Mouse (Mus musculus) testis, adult 2 months (tissue): ENCODE results near the gene Rasgef1c. TPM values are rescaled to one million over a fixed set of nuclear protein-coding genes. Genes with fewer than 3 reads are reported as not detected.
A peak's percentile ranks its signal among the peaks of the same experiment; 100 is the strongest.

Experiments used
- H3K27ac ChIP-seq: fragments of 200-500 bp; 2 replicates; pipeline ENCODE4 v1.5.1; 2012; ENCODE audit warnings: low read depth, low read length; ENCODE audit not compliant: control insufficient read depth, insufficient read depth
- H3K27me3 ChIP-seq: fragments of 200-500 bp; 2 replicates; pipeline ENCODE4 v1.6.1; 2012; ENCODE audit warnings: mild to moderate bottlenecking, low read length, moderate library complexity; ENCODE audit not compliant: control insufficient read depth, insufficient read depth
- H3K36me3 ChIP-seq: fragments of 200-500 bp; 2 replicates; pipeline ENCODE4 v1.6.1; 2012; ENCODE audit warnings: mild to moderate bottlenecking, low read length; ENCODE audit not compliant: control insufficient read depth, insufficient read depth
- H3K4me1 ChIP-seq: fragments of 200-500 bp; 2 replicates; pipeline ENCODE4 v1.6.1; 2012; ENCODE audit warnings: low read length; ENCODE audit not compliant: control insufficient read depth, insufficient read depth
- H3K4me3 ChIP-seq: fragments of 200-500 bp; 2 replicates; pipeline ENCODE4 v1.5.1; 2012; ENCODE audit warnings: low read depth, mild to moderate bottlenecking, low read length, moderate library complexity, mixed read lengths; ENCODE audit not compliant: control insufficient read depth
- CTCF ChIP-seq: fragments of 200-500 bp; IDR thresholded peaks from 2 replicates; pipeline ENCODE4 v1.5.1; 2012; ENCODE audit warnings: low read depth, mild to moderate bottlenecking, inconsistent platforms, low read length, moderate library complexity; ENCODE audit not compliant: control insufficient read depth, insufficient read depth, insufficient replicate concordance
- POLR2A ChIP-seq: fragments of 200-500 bp; IDR thresholded peaks from 2 replicates; pipeline ENCODE4 v1.6.1; 2012; ENCODE audit warnings: low read depth, mild to moderate bottlenecking, inconsistent platforms, low read length, moderate library complexity; ENCODE audit not compliant: control insufficient read depth
- polyA plus RNA-seq: library from polyadenylated mRNA; depleted of rRNA; stranded (reverse); fragments of >200 nt; gene quantifications from 2 replicates; pipeline ENCODE4 v1.2.3, GENCODE M21; 2012

The Rasgef1c gene
- polyA plus RNA-seq, 1 experiment: 0.93 TPM

DNA sequence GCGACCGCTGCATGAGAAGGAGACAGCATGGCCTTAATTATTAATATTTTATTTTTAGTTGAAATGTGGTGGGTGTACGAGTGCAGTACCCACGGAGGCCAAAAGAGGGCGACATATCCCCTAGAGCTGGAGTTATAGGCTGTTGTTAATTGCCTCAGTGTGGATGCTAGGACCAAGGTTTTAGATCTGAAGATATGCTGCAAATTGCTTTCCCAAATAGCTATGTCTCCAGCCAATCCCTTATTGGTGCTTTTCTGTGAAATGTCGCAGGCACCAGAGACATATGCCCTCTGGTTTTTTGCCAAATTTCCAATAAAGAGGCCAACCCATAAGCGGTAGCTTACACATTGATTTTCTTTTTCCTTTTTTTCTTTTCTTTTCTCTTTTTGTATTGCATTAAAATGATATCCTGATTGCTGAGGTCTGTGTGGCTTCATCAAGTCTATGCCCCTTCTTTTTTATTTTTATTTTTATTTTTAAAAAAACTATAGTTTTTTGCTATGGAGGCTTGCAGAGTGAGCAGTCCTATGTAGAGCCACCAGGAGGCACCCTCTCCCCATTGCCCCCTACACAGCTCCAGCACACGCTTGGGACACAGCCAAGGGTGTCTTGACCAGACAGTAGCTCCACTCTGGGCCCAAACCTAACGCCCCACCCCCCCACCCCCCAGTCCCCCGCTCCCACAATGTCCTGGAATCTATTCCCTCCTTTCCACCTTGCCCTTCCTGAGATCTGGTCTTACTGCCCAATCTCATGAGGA lies 84.8 kb downstream of the Rasgef1c start:
- Histone ChIP-seq H3K27me3 (no peaks in the 10 kb centered on the region), H3K27ac (no peak overlapping the region), H3K4me1 (no peaks in the 10 kb centered on the region), H3K36me3 (no peaks in the 10 kb centered on the region), H3K4me3 (no peak overlapping the region)
- TF ChIP-seq POLR2A (no peak), CTCF (peak; percentile 46; the same call in 1 of the 2 replicates)

DNA sequence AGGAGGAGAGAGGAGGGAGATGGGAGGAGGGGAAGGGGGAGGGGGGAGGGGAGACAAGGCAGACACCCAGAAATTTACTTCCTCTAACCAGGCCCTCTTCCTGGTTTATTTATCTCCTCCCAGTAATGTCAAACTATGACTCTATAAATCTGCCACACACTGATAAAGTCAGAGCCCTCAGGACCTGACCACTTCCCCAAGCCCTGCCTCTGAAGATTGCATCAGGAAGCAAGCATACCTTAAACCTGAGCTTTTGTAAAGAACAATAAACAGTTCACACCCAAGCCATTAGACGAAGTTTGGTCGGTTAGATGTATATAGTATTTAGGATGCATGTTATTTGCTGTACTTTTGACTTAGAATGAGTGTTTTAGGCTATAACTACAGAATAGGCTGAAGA lies 92.9 kb downstream of the Rasgef1c start:
- TF ChIP-seq POLR2A (no peak), CTCF (no peak)
- no peaks in the 10 kb centered on the region for H3K4me1 ChIP-seq
- H3K36me3 ChIP-seq: no peaks in the 10 kb centered on the region
- no peaks in the 10 kb centered on the region for H3K27me3 ChIP-seq
- H3K4me3 ChIP-seq: no peak overlapping the region
- no peak overlapping the region for H3K27ac ChIP-seq

DNA sequence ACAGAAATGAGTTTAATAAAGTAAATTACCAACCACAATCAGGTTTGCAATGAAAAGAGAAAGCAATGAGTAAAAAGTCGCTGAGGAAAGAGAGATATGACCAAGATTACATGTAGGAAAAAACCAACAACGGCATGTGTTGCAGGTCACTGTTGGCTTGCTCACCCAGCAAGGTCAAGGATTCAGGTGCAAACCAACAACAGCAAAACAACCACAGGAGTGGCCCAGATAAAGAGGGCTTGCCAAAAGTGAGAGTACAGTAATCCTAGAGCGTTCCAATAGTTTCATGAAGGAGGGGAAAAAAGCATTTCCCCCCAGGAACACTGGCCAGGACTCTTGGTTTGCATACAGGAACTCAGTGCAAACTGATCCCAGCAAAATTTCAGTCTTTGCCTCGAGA lies 94.8 kb downstream of the Rasgef1c start:
- H3K27ac ChIP-seq: no peak overlapping the region
- no peaks in the 10 kb centered on the region for H3K4me1 ChIP-seq
- no peak for TF ChIP-seq POLR2A
- TF ChIP-seq CTCF: no peak
- H3K36me3 ChIP-seq: no peaks in the 10 kb centered on the region
- H3K4me3 ChIP-seq: no peak overlapping the region
- no peaks in the 10 kb centered on the region for H3K27me3 ChIP-seq

DNA sequence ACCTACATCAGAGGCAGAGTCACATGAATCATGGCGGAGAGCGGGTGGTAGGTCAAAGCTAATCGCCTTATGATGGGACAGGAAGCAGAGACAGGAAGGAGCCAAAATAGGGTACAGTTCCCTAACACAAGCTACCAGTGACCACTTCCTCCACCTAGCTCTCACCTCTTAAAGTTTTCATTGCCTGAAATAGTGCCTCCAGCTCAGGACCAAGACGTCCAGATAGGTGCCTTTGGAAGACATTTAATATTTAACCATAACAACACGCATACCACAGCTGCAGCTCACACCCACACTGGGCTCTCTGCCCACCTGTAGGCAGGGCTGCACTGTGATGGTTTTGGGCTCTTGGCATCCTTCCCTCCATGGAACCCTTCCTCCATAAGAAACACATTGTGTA lies 95.7 kb downstream of the Rasgef1c start:
- Histone ChIP-seq H3K27me3 (no peaks in the 10 kb centered on the region), H3K27ac (no peak overlapping the region), H3K4me1 (no peaks in the 10 kb centered on the region), H3K4me3 (no peak overlapping the region), H3K36me3 (no peaks in the 10 kb centered on the region)
- TF ChIP-seq POLR2A (no peak), CTCF (no peak)

DNA sequence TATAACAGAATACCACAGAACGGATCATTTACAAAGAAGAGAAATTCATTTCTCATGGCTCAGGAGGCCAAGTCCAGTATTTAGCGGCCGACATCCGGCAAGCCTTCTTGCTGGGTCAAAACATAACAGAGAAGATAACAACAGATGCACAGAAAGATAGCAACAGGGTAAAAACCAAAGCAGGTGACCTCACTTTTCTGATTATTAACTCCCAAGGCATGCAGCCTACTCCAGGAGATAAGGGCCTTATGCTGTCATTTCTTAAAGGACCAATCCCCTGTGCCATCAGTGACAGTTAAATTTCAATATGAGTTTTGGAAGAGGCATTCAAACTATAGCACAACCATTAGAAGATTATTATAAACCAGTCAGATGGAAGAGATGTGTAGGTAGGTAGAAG lies 101.2 kb downstream of the Rasgef1c start:
- H3K27ac ChIP-seq: no peak overlapping the region
- no peaks in the 10 kb centered on the region for H3K36me3 ChIP-seq
- H3K4me3 ChIP-seq: no peak overlapping the region
- TF ChIP-seq POLR2A (no peak), CTCF (no peak)
- no peaks in the 10 kb centered on the region for H3K4me1 ChIP-seq
- H3K27me3 ChIP-seq: no peaks in the 10 kb centered on the region

DNA sequence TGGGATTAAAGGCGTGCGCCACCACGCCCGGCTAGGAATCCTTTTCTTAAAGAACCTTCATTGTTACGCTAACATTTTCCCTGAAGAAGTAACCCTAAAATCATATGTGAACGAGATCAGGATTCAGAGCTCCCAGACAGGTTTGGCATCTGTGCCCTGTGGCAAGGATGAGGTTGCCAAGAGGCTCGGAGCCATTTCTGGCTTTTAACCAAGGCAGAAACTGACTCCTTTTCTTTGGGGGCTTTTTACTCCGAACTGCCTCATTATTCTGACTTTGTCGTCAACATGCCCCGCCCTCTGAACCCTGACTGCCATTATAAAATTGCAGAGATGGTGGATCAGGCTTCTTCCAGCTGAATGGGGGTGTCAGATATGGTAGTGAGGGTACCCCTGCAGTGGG lies 106.1 kb downstream of the Rasgef1c start:
- Histone ChIP-seq H3K36me3 (no peaks in the 10 kb centered on the region), H3K4me1 (no peaks in the 10 kb centered on the region; the same call in none of the 2 replicates), H3K4me3 (no peak overlapping the region), H3K27me3 (no peaks in the 10 kb centered on the region), H3K27ac (no peak overlapping the region)
- TF ChIP-seq POLR2A (no peak), CTCF (no peak)

DNA sequence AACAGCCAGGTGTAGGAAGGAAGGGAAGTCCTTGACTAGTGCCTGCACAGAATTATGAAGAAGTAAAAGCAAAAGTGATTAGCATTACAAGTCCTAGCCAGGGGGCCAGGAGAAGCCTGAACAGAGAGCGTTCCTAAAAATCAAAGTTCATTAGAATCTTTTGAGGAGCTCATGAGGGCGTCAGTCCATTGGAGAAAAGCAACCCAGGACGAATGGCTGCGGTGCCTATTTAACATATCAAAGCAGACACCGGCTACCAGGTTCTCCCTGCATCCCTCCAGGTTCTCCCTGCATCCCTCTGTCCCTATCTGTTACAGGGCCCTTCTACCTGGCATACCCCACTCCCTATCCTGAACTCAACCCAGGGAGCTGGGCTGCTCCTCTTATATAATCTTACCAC lies 106.6 kb downstream of the Rasgef1c start:
- no peaks in the 10 kb centered on the region for H3K36me3 ChIP-seq
- H3K27ac ChIP-seq: no peak overlapping the region
- H3K4me1 ChIP-seq: no peaks in the 10 kb centered on the region; the same call in none of the 2 replicates
- no peaks in the 10 kb centered on the region for H3K27me3 ChIP-seq
- H3K4me3 ChIP-seq: no peak overlapping the region
- TF ChIP-seq POLR2A (no peak), CTCF (no peak)

DNA sequence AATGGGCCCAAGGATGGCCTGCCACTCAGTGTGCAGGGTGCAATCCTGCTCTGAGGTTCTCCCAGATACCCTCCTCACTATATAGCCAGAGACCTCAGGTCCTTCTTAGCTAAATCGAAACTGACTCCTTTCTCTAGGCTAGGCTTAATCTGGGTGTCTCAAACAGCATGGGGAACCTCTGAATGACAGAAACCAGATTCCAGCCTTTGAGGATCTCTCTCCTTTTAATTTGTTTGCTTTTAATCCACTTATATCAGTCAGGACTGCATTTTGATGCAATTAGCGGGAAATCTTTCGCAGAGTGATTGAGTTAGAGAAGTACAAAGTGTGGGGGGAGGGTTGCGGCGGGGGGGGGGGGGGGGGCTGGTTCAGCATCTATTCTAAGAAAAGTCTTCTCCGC lies 111.4 kb downstream of the Rasgef1c start:
- H3K27me3 ChIP-seq: no peaks in the 10 kb centered on the region
- no peak for TF ChIP-seq POLR2A
- no peak for TF ChIP-seq CTCF

More for the DNA sequence above, 111.4 kb downstream of the Rasgef1c start:
- no peak overlapping the region for H3K4me3 ChIP-seq
- no peaks in the 10 kb centered on the region for H3K36me3 ChIP-seq
- no peak overlapping the region for H3K27ac ChIP-seq
- H3K4me1 ChIP-seq: no peaks in the 10 kb centered on the region; the same call in none of the 2 replicates
